Mouse (Mus musculus) ovary, postnatal 36 days (tissue): ENCODE data around the gene Ptk7.

Source experiments
- DNase-seq: peaks from one replicate; pipeline ENCODE4 v3.0.0; 2022; ENCODE audit warnings: low spot score, mixed read lengths

Gene Ptk7

GRCm38 (mm10) chr17:46609721-46610514 lies 19.4 kb downstream of the Ptk7 start:
- no peak for DNase-seq

GRCm38 (mm10) chr17:46605987-46606386 lies 23.3 kb downstream of the Ptk7 start:
- DNase-seq, result no peak

- DNase-seq, result no peak
These were observed 24.2 kb downstream of the Ptk7 start for GRCm38 (mm10) chr17:46605126-46605525.

- no peak for DNase-seq
These were observed 26.1 kb downstream of the Ptk7 start for GRCm38 (mm10) chr17:46603229-46603628.

- DNase-seq, result no peak
These were observed 27.1 kb downstream of the Ptk7 start for GRCm38 (mm10) chr17:46602212-46602611.

- DNase-seq, result no peak
These were observed 28.7 kb downstream of the Ptk7 start for GRCm38 (mm10) chr17:46600569-46600968.

- no peak for DNase-seq
These were observed 30.3 kb downstream of the Ptk7 start for GRCm38 (mm10) chr17:46598963-46599362.

GRCm38 (mm10) chr17:46597956-46598355 lies 31.3 kb downstream of the Ptk7 start:
- DNase-seq, result no peak

GRCm38 (mm10) chr17:46595336-46595735 lies 34.0 kb downstream of the Ptk7 start:
- no peak for DNase-seq

GRCm38 (mm10) chr17:46594606-46595005 lies 34.7 kb downstream of the Ptk7 start:
- no peak for DNase-seq

GRCm38 (mm10) chr17:46593124-46593523 lies 36.2 kb downstream of the Ptk7 start:
- DNase-seq, result no peak

- peak; percentile 27 for DNase-seq
These were observed 37.9 kb downstream of the Ptk7 start for GRCm38 (mm10) chr17:46591406-46591805.

GRCm38 (mm10) chr17:46590439-46590838 lies 38.9 kb downstream of the Ptk7 start:
- no peak for DNase-seq

GRCm38 (mm10) chr17:46589635-46590314 lies 39.5 kb downstream of the Ptk7 start:
- DNase-seq, result no peak

GRCm38 (mm10) chr17:46588913-46589312 lies 40.4 kb downstream of the Ptk7 start:
- no peak for DNase-seq

GRCm38 (mm10) chr17:46588173-46588572 lies 41.1 kb downstream of the Ptk7 start:
- DNase-seq, result no peak

- no peak for DNase-seq
These were observed 43.0 kb downstream of the Ptk7 start for GRCm38 (mm10) chr17:46586327-46586726.

GRCm38 (mm10) chr17:46578650-46579049 lies 50.7 kb downstream of the Ptk7 start:
- DNase-seq, result no peak

- DNase-seq, result no peak
These were observed 53.2 kb downstream of the Ptk7 start for GRCm38 (mm10) chr17:46576070-46576469.

GRCm38 (mm10) chr17:46574535-46574934 lies 54.8 kb downstream of the Ptk7 start:
- DNase-seq, result no peak

GRCm38 (mm10) chr17:46571005-46571404 lies 58.3 kb downstream of the Ptk7 start:
- no peak for DNase-seq

GRCm38 (mm10) chr17:46559146-46559545 lies 70.2 kb downstream of the Ptk7 start:
- no peak for DNase-seq

GRCm38 (mm10) chr17:46558151-46558550 lies 71.2 kb downstream of the Ptk7 start:
- no peak for DNase-seq
